In genomic region chr1:152594690-152595089, GRCm38 (mm10) we compare ENCODE assay signal across 11 mouse cellular contexts.
DNase-seq lines count a peak whose midpoint lies in the region; ATAC-seq and TF ChIP-seq lines count a peak whose summit lies in the region.
"Had no signal": no experiment of that assay in that cellular context is flagged by ENCODE, and none has a peak within 500 bp of the region (broad histone marks: within the 10 kb centered on the region; RNA-seq: fewer than 3 reads in every experiment).

No protein-coding gene starts in this region.

- H3K4me2 ChIP-seq in kidney, embryonic 16.5 days (replicated peaks; ENCODE audit: low read depth, low read length), result no peak overlapping the region
- H3K4me2 ChIP-seq in embryonic facial prominence, embryonic 11.5 days (ENCODE audit: low read depth, low read length), result no peak overlapping the region
- no peak overlapping the region for H3K4me2 ChIP-seq in hindbrain, embryonic 16.5 days (ENCODE audit: low read length)
- H3K4me2 ChIP-seq: embryonic facial prominence, embryonic 13.5 days; lung, embryonic 14.5 days had no signal

- no peaks in the 10 kb centered on the region for H3K9me3 ChIP-seq in kidney, embryonic 16.5 days (ENCODE audit: low read length)
- no peaks in the 10 kb centered on the region for H3K9me3 ChIP-seq in embryonic facial prominence, embryonic 11.5 days (replicated peaks; ENCODE audit: control insufficient read depth, low read length)
- no peaks in the 10 kb centered on the region for H3K9me3 ChIP-seq in limb, embryonic 10.5 days (replicated peaks)
- H3K9me3 ChIP-seq in hindbrain, embryonic 16.5 days (ENCODE audit: control insufficient read depth, low read length), result no peaks in the 10 kb centered on the region
- H3K9me3 ChIP-seq: embryonic facial prominence, embryonic 13.5 days had no signal

- no peak for DNase-seq in kidney, adult 8-10 months
- DNase-seq in embryonic facial prominence, embryonic 11.5 days (ENCODE audit: low spot score), result no peak
- DNase-seq in limb, embryonic 10.5 days (ENCODE audit: low spot score), result no peak
- no peak for DNase-seq in cerebellum, postnatal 4 days (ENCODE audit: low spot score in 2 of 2)
- DNase-seq: cerebellum, adult 18-20 months; lung, embryonic 14.5 days had no signal

- H3K27ac ChIP-seq in kidney, embryonic 16.5 days (ENCODE audit: low read length), result peak overlapping the region; percentile 44
- H3K27ac ChIP-seq in bone marrow, adult 2 months (ENCODE audit: control insufficient read depth, insufficient read depth, low read depth, low read length, poor library complexity), result peak overlapping the region; percentile 45
- 0 out of 2 replicates have a peak overlapping the region, but pooled peaks have one; percentile 1 for H3K27ac ChIP-seq in embryonic facial prominence, embryonic 11.5 days (replicated peaks; ENCODE audit: low read depth, low read length)
- H3K27ac ChIP-seq in limb, embryonic 10.5 days, result peak overlapping the region; percentile 53; the same call in 1 of the 2 replicates
- no peak overlapping the region for H3K27ac ChIP-seq in hindbrain, embryonic 16.5 days (ENCODE audit: low read depth, low read length)
- H3K27ac ChIP-seq: embryonic facial prominence, embryonic 13.5 days had no signal

- H3K9ac ChIP-seq in kidney, embryonic 16.5 days (replicated peaks; ENCODE audit: low read length), result no peak overlapping the region
- H3K9ac ChIP-seq in embryonic facial prominence, embryonic 11.5 days (replicated peaks; ENCODE audit: low read length), result no peak overlapping the region
- no peak overlapping the region for H3K9ac ChIP-seq in hindbrain, embryonic 16.5 days (ENCODE audit: low read depth, low read length)
- H3K9ac ChIP-seq: embryonic facial prominence, embryonic 13.5 days; lung, embryonic 14.5 days had no signal

- H3K4me1 ChIP-seq in kidney, embryonic 16.5 days (ENCODE audit: insufficient read depth, low read length), result peaks cover 40% of the 10 kb centered on the region
- H3K4me1 ChIP-seq in bone marrow, adult 2 months (ENCODE audit: control insufficient read depth, insufficient read depth, low read length), result peaks cover 21% of the 10 kb centered on the region
- no peaks in the 10 kb centered on the region for H3K4me1 ChIP-seq in embryonic facial prominence, embryonic 11.5 days (ENCODE audit: control insufficient read depth, insufficient read depth, low read length)
- H3K4me1 ChIP-seq in limb, embryonic 10.5 days, result peaks cover 45% of the 10 kb centered on the region
- no peaks in the 10 kb centered on the region for H3K4me1 ChIP-seq in hindbrain, embryonic 16.5 days (ENCODE audit: control insufficient read depth, insufficient read depth, low read depth, low read length)

- no peak for TF ChIP-seq POLR2A in bone marrow, adult 2 months (IDR thresholded peaks at IDR 0.05; ENCODE audit: borderline replicate concordance, control insufficient read depth, low read depth, low read length)

- no peak for ATAC-seq in kidney, embryonic 16.5 days (ENCODE audit: low FRiP score, low TSS enrichment)
- no peak for ATAC-seq in embryonic facial prominence, embryonic 11.5 days (replicated peaks; ENCODE audit: insufficient number of reproducible peaks, low FRiP score, low TSS enrichment, low read depth)
- ATAC-seq in hindbrain, embryonic 16.5 days, result no peak
- ATAC-seq: activated CD4-positive, CD25-positive, alpha-beta regulatory T cell, adult 4 months had no signal

- H3K36me3 ChIP-seq in kidney, embryonic 16.5 days (ENCODE audit: insufficient read depth, low read length), result 0 out of 2 replicates have a peak, but pooled peaks cover 3% of the 10 kb centered on the region
- no peaks in the 10 kb centered on the region for H3K36me3 ChIP-seq in embryonic facial prominence, embryonic 11.5 days (replicated peaks; ENCODE audit: control insufficient read depth, insufficient read depth, low read depth, low read length)
- H3K36me3 ChIP-seq in limb, embryonic 10.5 days, result peaks cover 22% of the 10 kb centered on the region; the same call in 1 of the 2 replicates
- no peaks in the 10 kb centered on the region for H3K36me3 ChIP-seq in hindbrain, embryonic 16.5 days (ENCODE audit: control insufficient read depth, insufficient read depth, low read length)
- H3K36me3 ChIP-seq: embryonic facial prominence, embryonic 13.5 days had no signal

- H3K27me3 ChIP-seq in kidney, embryonic 16.5 days (ENCODE audit: insufficient read depth, low read length), result no peaks in the 10 kb centered on the region
- no peaks in the 10 kb centered on the region for H3K27me3 ChIP-seq in embryonic facial prominence, embryonic 11.5 days (ENCODE audit: control insufficient read depth, insufficient read depth, low read length)
- no peaks in the 10 kb centered on the region for H3K27me3 ChIP-seq in limb, embryonic 10.5 days (ENCODE audit: low read depth, poor library complexity, severe bottlenecking)
- H3K27me3 ChIP-seq in hindbrain, embryonic 16.5 days (replicated peaks; ENCODE audit: control insufficient read depth, insufficient read depth, low read length), result no peaks in the 10 kb centered on the region
- H3K27me3 ChIP-seq: embryonic facial prominence, embryonic 13.5 days had no signal

- no peak overlapping the region for H3K4me3 ChIP-seq in kidney, embryonic 16.5 days (ENCODE audit: low read length)
- H3K4me3 ChIP-seq in bone marrow, adult 2 months (replicated peaks; ENCODE audit: control insufficient read depth, low read depth, low read length), result no peak overlapping the region
- H3K4me3 ChIP-seq in embryonic facial prominence, embryonic 11.5 days (ENCODE audit: low read depth, low read length), result no peak overlapping the region
- H3K4me3 ChIP-seq in limb, embryonic 10.5 days, result no peak overlapping the region
- H3K4me3 ChIP-seq in hindbrain, embryonic 16.5 days (ENCODE audit: low read length), result no peak overlapping the region
- H3K4me3 ChIP-seq: embryonic facial prominence, embryonic 13.5 days had no signal

- 24% methylated on average over 5 of the region's 5 CpGs for WGBS in kidney, embryonic 16.5 days
- 12% methylated on average over 5 of the region's 5 CpGs for WGBS in bone marrow, adult 2 months
- 62% methylated on average over 5 of the region's 5 CpGs for WGBS in embryonic facial prominence, embryonic 11.5 days
- 81% methylated on average over 5 of the region's 5 CpGs for WGBS in limb, embryonic 10.5 days
- WGBS in hindbrain, embryonic 16.5 days, result 86% methylated on average over 5 of the region's 5 CpGs

- no peak for TF ChIP-seq CTCF in bone marrow, adult 2 months (IDR thresholded peaks at IDR 0.05; ENCODE audit: control insufficient read depth, insufficient read depth, low read length)
